Mouse (Mus musculus): ENCODE results near the gene Itgav. TPM values are rescaled to one million over a fixed set of nuclear protein-coding genes. Genes with fewer than 3 reads are reported as not detected.
"Not testable (repeated sequence)": the region's sequence is repeated elsewhere in the genome, so short reads cannot be mapped to it uniquely, and the experiment has no call there.

Gene Itgav
- total RNA-seq, 4 experiments from 2014 or later = 39.5 to 53.4 (median 47.1) TPM

GRCm38 (mm10) chr2:83709896-83710524, 14.2 kb upstream of the Itgav start:
- no peak for DNase-seq (ENCODE audit: low spot score in 2 of 2)

DNA sequence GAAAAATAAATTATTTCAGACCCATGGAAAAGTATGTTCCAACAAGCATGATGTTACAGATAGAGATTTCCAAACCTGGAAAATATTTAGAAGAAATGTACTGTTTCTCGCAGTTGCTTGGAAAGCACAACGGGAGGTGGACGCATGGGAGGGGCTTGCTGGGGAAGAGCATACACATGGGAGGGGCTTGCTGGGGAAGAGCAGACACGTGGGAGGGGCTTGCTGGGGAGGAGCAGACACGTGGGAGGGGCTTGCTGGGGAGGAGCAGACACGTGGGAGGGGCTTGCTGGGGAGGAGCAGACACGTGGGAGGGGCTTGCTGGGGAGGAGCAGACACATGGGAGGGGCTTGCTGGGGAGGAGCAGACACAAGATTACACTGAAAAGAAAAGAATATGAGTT, 10.9 kb upstream of the Itgav start:
- DNase-seq (ENCODE audit: low spot score in 2 of 2) = not testable (repeated sequence)

GRCm38 (mm10) chr2:83713946-83714345, 10.3 kb upstream of the Itgav start:
- DNase-seq (ENCODE audit: low spot score in 2 of 2) = no peak

DNA sequence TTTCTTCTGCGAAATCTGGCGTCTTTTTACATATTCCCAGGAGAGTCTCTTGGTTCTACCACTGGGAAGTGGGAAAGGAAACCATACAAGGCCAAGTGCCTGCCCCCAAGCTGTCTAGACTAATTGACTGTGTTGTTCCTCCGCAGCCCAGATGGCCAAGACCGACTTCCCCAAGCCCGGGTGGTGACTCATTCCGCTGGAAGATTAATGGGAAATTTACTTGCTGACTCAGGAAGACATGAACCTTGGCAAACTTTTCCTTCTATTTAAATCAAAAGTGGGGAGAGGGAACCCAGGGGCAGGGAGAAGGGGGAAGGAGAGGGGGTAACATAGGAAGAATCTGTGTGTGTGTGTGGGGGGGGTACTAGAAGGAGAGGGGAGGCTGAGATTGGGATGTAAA, 9.4 kb upstream of the Itgav start:
- peak; percentile 41 to 48 for DNase-seq (ENCODE audit: low spot score in 2 of 2)

GRCm38 (mm10) chr2:83718341-83718740, 5.9 kb upstream of the Itgav start:
- DNase-seq (ENCODE audit: low spot score in 2 of 2) = no peak

GRCm38 (mm10) chr2:83721635-83722034, 2.6 kb upstream of the Itgav start:
- DNase-seq (ENCODE audit: low spot score in 2 of 2) = no peak

DNA sequence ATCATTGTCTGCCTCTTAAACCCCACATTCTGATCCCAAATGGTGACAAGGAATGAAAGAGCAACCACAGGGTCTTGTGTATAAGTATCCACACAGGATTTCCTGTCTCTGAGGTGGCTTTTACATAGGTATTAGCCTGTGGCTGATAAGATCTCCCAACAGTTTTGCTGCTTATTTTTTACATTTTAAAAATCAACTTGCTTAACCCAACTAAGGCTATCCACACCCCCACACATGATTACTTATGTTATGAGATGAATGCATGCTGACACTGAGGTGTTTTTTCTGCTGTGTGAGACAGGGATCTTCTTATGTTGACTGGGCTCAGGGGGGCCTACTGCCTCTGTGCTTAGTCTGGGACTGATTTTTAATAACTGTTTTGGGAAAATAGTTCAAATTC, 1.3 kb upstream of the Itgav start:
- DNase-seq (ENCODE audit: low spot score in 2 of 2) = no peak

- DNase-seq (ENCODE audit: low spot score in 2 of 2) = no peak
Observed at GRCm38 (mm10) chr2:83723346-83723745, 851 bp upstream of the Itgav start.

GRCm38 (mm10) chr2:83724827-83725730, 882 bp downstream of the Itgav start:
- DNase-seq (ENCODE audit: low spot score in 2 of 2) = peak; percentile 25 to 29

DNA sequence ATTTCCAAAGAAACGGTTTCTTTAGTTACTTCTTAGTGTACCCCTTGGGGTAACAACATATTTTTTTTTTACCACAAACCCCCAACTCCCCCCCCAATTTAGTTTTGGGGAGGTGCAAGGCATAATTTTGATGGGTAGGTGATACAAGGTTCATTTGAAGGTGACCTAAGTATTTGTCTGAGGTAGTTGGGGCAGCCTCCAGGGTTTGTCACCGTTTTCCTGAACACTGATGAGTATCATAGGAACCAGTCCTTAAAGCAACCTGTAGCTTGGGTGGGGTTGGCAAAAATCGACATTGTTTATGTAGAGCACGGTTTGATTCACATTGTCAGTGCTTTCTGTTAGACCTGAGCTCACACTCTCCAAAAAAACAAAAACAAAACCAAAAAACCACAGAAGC, 1.6 kb downstream of the Itgav start:
- DNase-seq (ENCODE audit: low spot score in 2 of 2) = no peak

GRCm38 (mm10) chr2:83728238-83728682, 4.1 kb downstream of the Itgav start:
- DNase-seq (ENCODE audit: low spot score in 2 of 2) = no peak

- peak; percentile 66 to 74 for DNase-seq (ENCODE audit: low spot score in 2 of 2)
Observed at GRCm38 (mm10) chr2:83729339-83729738, 5.1 kb downstream of the Itgav start.

DNA sequence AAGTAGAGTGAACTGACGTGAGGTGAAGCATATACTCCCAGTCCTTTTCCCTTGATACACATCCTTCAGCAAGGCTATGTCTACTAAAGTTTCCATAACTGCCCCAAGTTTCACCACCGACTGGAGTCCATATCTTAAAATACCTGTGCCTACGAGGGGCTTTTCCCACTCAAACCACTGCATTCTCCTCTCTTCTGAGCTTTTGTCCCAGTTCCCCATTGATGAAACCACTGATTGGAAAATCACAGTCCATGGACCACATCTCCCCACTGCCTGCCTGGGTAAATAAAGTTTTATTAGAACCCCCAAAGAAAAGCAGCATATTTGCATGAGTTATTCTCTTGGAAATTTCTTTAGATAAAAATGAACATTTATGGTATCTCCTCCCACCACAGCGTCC, 8.7 kb downstream of the Itgav start:
- no peak for DNase-seq (ENCODE audit: low spot score in 2 of 2)

- no peak for DNase-seq (ENCODE audit: low spot score in 2 of 2)
Observed at GRCm38 (mm10) chr2:83733981-83734393, 9.8 kb downstream of the Itgav start.

GRCm38 (mm10) chr2:83735276-83735675, 11.1 kb downstream of the Itgav start:
- no peak for DNase-seq (ENCODE audit: low spot score in 2 of 2)

DNA sequence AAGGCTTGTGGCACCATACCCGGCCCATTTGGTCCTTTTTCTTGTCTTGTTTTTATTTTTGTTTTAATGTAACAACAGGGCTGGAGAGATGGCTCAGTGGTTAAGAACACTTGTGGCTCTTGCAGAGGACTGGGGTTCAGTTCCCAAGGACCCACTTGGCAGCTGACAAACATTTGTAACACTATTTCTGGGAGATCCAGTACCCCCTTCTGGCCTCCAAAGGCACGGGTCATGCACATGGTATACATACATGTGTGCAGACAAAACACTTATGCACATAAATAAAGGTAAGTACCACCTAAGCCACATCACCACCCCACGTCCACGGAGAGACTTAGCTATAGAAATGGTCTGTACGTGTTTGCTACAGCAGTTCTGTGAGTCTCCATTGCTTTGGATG, 12.6 kb downstream of the Itgav start:
- no peak for DNase-seq (ENCODE audit: low spot score in 2 of 2)

GRCm38 (mm10) chr2:83738586-83739251, 14.5 kb downstream of the Itgav start:
- no peak for DNase-seq (ENCODE audit: low spot score in 2 of 2)

DNA sequence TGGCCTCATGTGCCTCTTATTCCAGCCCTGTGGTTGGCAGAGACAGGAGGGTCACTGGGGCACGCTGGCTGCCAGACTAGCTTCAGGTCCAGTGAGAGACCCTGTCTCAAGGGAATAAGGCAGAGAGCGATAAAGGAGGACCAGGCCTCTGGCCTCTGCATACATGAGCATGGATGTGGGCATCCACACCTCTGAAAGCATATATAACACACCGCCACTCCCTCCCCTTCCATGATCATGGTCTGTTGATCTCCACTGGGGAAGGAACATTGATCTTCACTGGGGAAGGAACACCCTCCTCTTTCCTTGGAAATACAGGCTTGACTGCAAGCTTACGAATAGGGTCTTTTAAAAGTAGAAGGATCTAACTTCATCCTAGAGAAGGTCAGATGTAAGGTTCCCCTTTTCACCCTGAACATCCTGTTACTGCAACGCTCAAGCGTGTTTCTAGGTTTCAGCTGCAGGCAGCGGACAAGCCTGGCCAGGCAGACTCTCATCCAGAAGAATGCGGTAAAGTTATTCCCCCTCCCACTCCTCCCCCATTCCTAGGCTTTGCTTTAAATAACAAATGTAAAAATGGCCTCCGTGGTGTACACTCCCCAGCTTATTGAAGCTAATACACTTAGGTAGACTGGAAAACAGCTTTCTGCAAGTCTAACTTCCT, 15.4 kb downstream of the Itgav start:
- no peak for DNase-seq (ENCODE audit: low spot score in 2 of 2)

DNA sequence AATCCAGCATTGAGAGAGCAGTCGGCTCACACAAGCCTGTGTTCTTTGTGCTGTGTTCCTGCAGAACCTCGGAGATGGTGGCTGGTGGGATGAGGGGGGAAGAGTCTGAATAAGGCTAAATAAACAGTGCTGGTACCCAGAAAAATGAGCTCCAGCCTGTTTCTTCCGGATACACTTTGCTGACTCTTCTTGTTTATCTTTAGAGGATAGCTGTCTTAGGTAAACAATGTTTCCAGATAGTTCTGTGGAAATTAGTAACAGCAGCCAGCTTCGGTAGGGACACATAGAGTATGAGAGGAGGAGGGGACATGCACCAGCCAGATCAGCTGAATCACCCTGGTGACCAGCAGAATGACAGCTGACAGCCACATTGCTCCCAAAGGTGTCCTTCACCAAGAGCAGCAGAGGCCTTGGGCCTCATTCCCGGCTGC, 16.4 kb downstream of the Itgav start:
- no peak for DNase-seq (ENCODE audit: low spot score in 2 of 2)

GRCm38 (mm10) chr2:83742210-83742609, 18.0 kb downstream of the Itgav start:
- DNase-seq (ENCODE audit: low spot score in 2 of 2) = no peak

GRCm38 (mm10) chr2:83742836-83743235, 18.6 kb downstream of the Itgav start:
- DNase-seq (ENCODE audit: low spot score in 2 of 2) = no peak
